Mouse (Mus musculus) hindbrain, embryonic 11.5 days (tissue): ENCODE measurements around the gene Olfr127. TPM values are rescaled to one million over a fixed set of nuclear protein-coding genes. Genes with fewer than 3 reads are reported as not detected.
"Not testable (repeated sequence)": the region's sequence is repeated elsewhere in the genome, so short reads cannot be mapped to it uniquely, and the experiment has no call there.

Experiments used
- ATAC-seq: fragments of 200-750 bp; cut with Nextera tagmentation; 2 replicates; pipeline ENCODE4 v1.8.0; 2017; ENCODE audit warnings: mild to moderate bottlenecking, moderate TSS enrichment, moderate library complexity; ENCODE audit not compliant: low FRiP score
- DNase-seq: peaks from one replicate; pipeline ENCODE4 v3.0.0-alpha.2; 2015; ENCODE audit warnings: low spot score
- H3K27ac ChIP-seq: fragments of 300-500 bp; sonication (generic); 2 replicates; pipeline ENCODE4 v1.5.1; 2014; ENCODE audit warnings: mild to moderate bottlenecking, low read depth, low read length
- H3K27me3 ChIP-seq: fragments of 300-500 bp; sonication (generic); 2 replicates; pipeline ENCODE4 v1.6.1; 2014; ENCODE audit warnings: mild to moderate bottlenecking, low read length, moderate library complexity, mixed read lengths; ENCODE audit not compliant: control insufficient read depth, insufficient read depth
- H3K36me3 ChIP-seq: fragments of 300-500 bp; sonication (generic); 2 replicates; pipeline ENCODE4 v1.6.1; 2014; ENCODE audit warnings: mild to moderate bottlenecking, low read length, moderate library complexity, mixed read lengths; ENCODE audit not compliant: control insufficient read depth, insufficient read depth
- H3K4me1 ChIP-seq: fragments of 300-500 bp; sonication (generic); replicated peaks from 2 replicates; pipeline ENCODE4 v1.6.1; 2014; ENCODE audit warnings: low read length, mixed read lengths; ENCODE audit not compliant: control insufficient read depth, insufficient read depth
- H3K4me2 ChIP-seq: fragments of 300-500 bp; sonication (generic); replicated peaks from 2 replicates; pipeline ENCODE4 v1.6.1; 2014; ENCODE audit warnings: mild to moderate bottlenecking, low read depth, low read length
- H3K4me3 ChIP-seq: fragments of 300-500 bp; sonication (generic); 2 replicates; pipeline ENCODE4 v1.5.1; 2014; ENCODE audit warnings: low read depth, low read length
- H3K9ac ChIP-seq: fragments of 300-500 bp; sonication (generic); 2 replicates; pipeline ENCODE4 v1.6.1; 2014; ENCODE audit warnings: low read depth, low read length
- H3K9me3 ChIP-seq: fragments of 300-500 bp; sonication (generic); 2 replicates; pipeline ENCODE4 v1.6.1; 2016; ENCODE audit warnings: low read length; ENCODE audit not compliant: control insufficient read depth
- WGBS: fragments of 180-500 bp; shearing (Covaris S2); extraction: QIAGEN DNeasy Blood & Tissue Kit; methylation state at CpG from one replicate; pipeline ENCODE4 v1.1.7; 2014; 5-methylcytosine and 5-hydroxymethylcytosine counted together
- polyA plus RNA-seq: library from polyadenylated mRNA; unstranded; fragments of >200 nt; fragmentation: Nextera tagmentation; extraction: Ambion mirVana; gene quantifications from 2 replicates; pipeline ENCODE4 v1.2.1, GENCODE M21; 2014

Olfr127 gene
- not detected in 2 replicates for polyA plus RNA-seq

- Histone ChIP-seq H3K4me2 (no peak within 1 kb of the TSS), H3K27me3 (no peaks in the 10 kb centered on the region), H3K36me3 (no peaks in the 10 kb centered on the region), H3K4me3 (no peak within 1 kb of the TSS), H3K9ac (no peak within 1 kb of the TSS), H3K9me3 (no peaks in the 10 kb centered on the region), H3K27ac (no peak within 1 kb of the TSS), H3K4me1 (no peaks in the 10 kb centered on the region)
- 84% methylated on average over 1 of the region's 1 CpGs for WGBS
- ATAC-seq (no peak), DNase-seq (no peak)
Observed at GRCm38 (mm10) chr17:37900137-37900536, at the start of gene Olfr127. Gene Olfr127, plus strand, starts transcription at chr17:37900437.

- no peak overlapping the region for H3K9ac ChIP-seq
- no peaks in the 10 kb centered on the region for H3K9me3 ChIP-seq
- 95% methylated on average over 2 of the region's 2 CpGs for WGBS
- H3K4me1 ChIP-seq, result no peaks in the 10 kb centered on the region
- no peak overlapping the region for H3K4me2 ChIP-seq
- H3K27me3 ChIP-seq, result no peaks in the 10 kb centered on the region
- no peak overlapping the region for H3K4me3 ChIP-seq
- no peak overlapping the region for H3K27ac ChIP-seq
- H3K36me3 ChIP-seq, result no peaks in the 10 kb centered on the region
- DNase-seq (no peak), ATAC-seq (no peak)
Observed at GRCm38 (mm10) chr17:37863901-37864300, 36.3 kb upstream of the Olfr127 start.

- Histone ChIP-seq H3K4me1 (no peaks in the 10 kb centered on the region), H3K27me3 (no peaks in the 10 kb centered on the region), H3K9ac (no peak overlapping the region), H3K4me3 (no peak overlapping the region), H3K27ac (no peak overlapping the region), H3K4me2 (no peak overlapping the region), H3K9me3 (no peaks in the 10 kb centered on the region), H3K36me3 (no peaks in the 10 kb centered on the region)
- WGBS, result 20% methylated on average over 8 of the region's 8 CpGs
- no peak for DNase-seq
- ATAC-seq, result no peak
Observed at GRCm38 (mm10) chr17:37869676-37870205, 30.5 kb upstream of the Olfr127 start.

- H3K4me1 ChIP-seq, result no peaks in the 10 kb centered on the region
- no peak overlapping the region for H3K4me3 ChIP-seq
- no peaks in the 10 kb centered on the region for H3K27me3 ChIP-seq
- H3K9ac ChIP-seq, result no peak overlapping the region
- no peaks in the 10 kb centered on the region for H3K9me3 ChIP-seq
- WGBS, result 88% methylated on average over 3 of the region's 3 CpGs
- H3K36me3 ChIP-seq, result no peaks in the 10 kb centered on the region
- ATAC-seq (no peak), DNase-seq (no peak)
- no peak overlapping the region for H3K27ac ChIP-seq
- H3K4me2 ChIP-seq, result no peak overlapping the region
Observed at GRCm38 (mm10) chr17:37873830-37874229, 26.4 kb upstream of the Olfr127 start.

GRCm38 (mm10) chr17:37906821-37907220, 6.6 kb downstream of the Olfr127 start:
- WGBS, result 75% methylated on average over 8 of the region's 8 CpGs

GRCm38 (mm10) chr17:37920248-37920647, 20.0 kb downstream of the Olfr127 start, which contains the start of gene Olfr128:
Gene Olfr128, plus strand, starts transcription at chr17:37920548.
- ATAC-seq, result no peak
- H3K27ac ChIP-seq, result no peak within 1 kb of the TSS

More at GRCm38 (mm10) chr17:37906821-37907220, 6.6 kb downstream of the Olfr127 start:
- not testable (repeated sequence) for H3K9me3 ChIP-seq, H3K4me1 ChIP-seq, H3K27me3 ChIP-seq, H3K27ac ChIP-seq, DNase-seq, H3K4me2 ChIP-seq, H3K9ac ChIP-seq, H3K36me3 ChIP-seq, H3K4me3 ChIP-seq, ATAC-seq

GRCm38 (mm10) chr17:37952979-37953378, 52.7 kb downstream of the Olfr127 start, which contains the start of gene Olfr761:
Gene Olfr761, minus strand, starts transcription at chr17:37953079.
- Histone ChIP-seq H3K4me3 (no peak within 1 kb of the TSS), H3K4me1 (no peaks in the 10 kb centered on the region), H3K27me3 (no peaks in the 10 kb centered on the region), H3K27ac (no peak within 1 kb of the TSS), H3K9ac (no peak within 1 kb of the TSS), H3K36me3 (no peaks in the 10 kb centered on the region), H3K9me3 (no peaks in the 10 kb centered on the region), H3K4me2 (no peak within 1 kb of the TSS)
- WGBS, result 80% methylated on average over 2 of the region's 2 CpGs
- DNase-seq (no peak), ATAC-seq (no peak)

More at GRCm38 (mm10) chr17:37920248-37920647, 20.0 kb downstream of the Olfr127 start, which contains the start of gene Olfr128:
- Histone ChIP-seq H3K27me3 (no peaks in the 10 kb centered on the region), H3K9ac (no peak within 1 kb of the TSS), H3K4me2 (no peak within 1 kb of the TSS), H3K36me3 (no peaks in the 10 kb centered on the region), H3K4me3 (no peak within 1 kb of the TSS), H3K4me1 (no peaks in the 10 kb centered on the region), H3K9me3 (no peaks in the 10 kb centered on the region)
- no peak for DNase-seq

Other genes with a start within 250 kb of the Olfr127 start
- not detected in 2 replicates for gene Olfr117, start 236.7 kb upstream of the Olfr127 start, polyA plus RNA-seq
- gene Olfr118, start 233.4 kb upstream of the Olfr127 start, polyA plus RNA-seq, result not detected in 2 replicates
- gene Olfr119, start 203.9 kb upstream of the Olfr127 start, polyA plus RNA-seq, result not detected in 2 replicates
- gene Olfr120, start 178.6 kb upstream of the Olfr127 start, polyA plus RNA-seq, result not detected in 2 replicates
- gene Olfr121, start 151.6 kb upstream of the Olfr127 start, polyA plus RNA-seq, result not detected in 2 replicates
- gene Olfr122, start 131.8 kb upstream of the Olfr127 start, polyA plus RNA-seq, result not detected in 2 replicates
- gene Olfr123, start 106.9 kb upstream of the Olfr127 start, polyA plus RNA-seq, result not detected in 2 replicates
- not detected in 2 replicates for gene Olfr124, start 100.5 kb upstream of the Olfr127 start, polyA plus RNA-seq
- gene Olfr125, start 67.5 kb upstream of the Olfr127 start, polyA plus RNA-seq, result not detected in 2 replicates
- gene Olfr126, start 53.0 kb upstream of the Olfr127 start, polyA plus RNA-seq, result not detected in 2 replicates
- gene Olfr128, start 20.1 kb downstream of the Olfr127 start, polyA plus RNA-seq, result not detected in 2 replicates
- not detected in 2 replicates for gene Olfr761, start 52.6 kb downstream of the Olfr127 start, polyA plus RNA-seq
- not detected in 2 replicates for gene Olfr129, start 159.6 kb downstream of the Olfr127 start, polyA plus RNA-seq
- not detected in 2 replicates for gene Olfr130, start 163.5 kb downstream of the Olfr127 start, polyA plus RNA-seq
- not detected in 2 replicates for gene Olfr131, start 188.3 kb downstream of the Olfr127 start, polyA plus RNA-seq
- gene Olfr132, start 234.1 kb downstream of the Olfr127 start, polyA plus RNA-seq, result not detected in 2 replicates
- not detected in 2 replicates for gene Olfr133, start 244.8 kb downstream of the Olfr127 start, polyA plus RNA-seq